Mouse (Mus musculus) testis, adult 2 months (tissue): Measurements from ENCODE around the gene Gnai2.

Experiments used
- CTCF ChIP-seq: fragments of 200-500 bp; IDR thresholded peaks from 2 replicates; pipeline ENCODE4 v1.5.1; 2012; ENCODE audit warnings: low read depth, mild to moderate bottlenecking, inconsistent platforms, low read length, moderate library complexity; ENCODE audit not compliant: control insufficient read depth, insufficient read depth, insufficient replicate concordance
- POLR2A ChIP-seq: fragments of 200-500 bp; IDR thresholded peaks from 2 replicates; pipeline ENCODE4 v1.6.1; 2012; ENCODE audit warnings: low read depth, mild to moderate bottlenecking, inconsistent platforms, low read length, moderate library complexity; ENCODE audit not compliant: control insufficient read depth

- TF ChIP-seq CTCF = no peak
- TF ChIP-seq POLR2A = no peak
Observed at GRCm38 (mm10) chr9:107617461-107617860, 17.7 kb downstream of the Gnai2 start.
